Comparison of ENCODE assay signal across 37 mouse cellular contexts in genomic region chrX:164447682-164448071, GRCm38 (mm10). TPM values are rescaled to one million over a fixed set of nuclear protein-coding genes. Genes with fewer than 3 reads are reported as not detected.
DNase-seq lines count a peak whose midpoint lies in the region; ATAC-seq and TF ChIP-seq lines count a peak whose summit lies in the region.
"Had no signal": no experiment of that assay in that cellular context is flagged by ENCODE, and none has a peak within 500 bp of the region (broad histone marks: within the 10 kb centered on the region; RNA-seq: fewer than 3 reads in every experiment).

No protein-coding gene starts in this region.

- H3K27ac ChIP-seq in liver, embryonic 12.5 days = peak overlapping the region; percentile 85
- peak overlapping the region; percentile 29; the same call in 1 of the 2 replicates for H3K27ac ChIP-seq in liver, postnatal 0 days (ENCODE audit: low read depth)
- no peak overlapping the region for H3K27ac ChIP-seq in lung, postnatal 0 days (ENCODE audit: low read length)
- H3K27ac ChIP-seq: forebrain, embryonic 13.5 days; hindbrain, embryonic 10.5 days; hindbrain, embryonic 15.5 days; limb, embryonic 13.5 days; midbrain, embryonic 12.5 days; neural tube, embryonic 12.5 days; stomach, postnatal 0 days had no signal

- TF ChIP-seq EP300 in liver, postnatal 0 days (IDR thresholded peaks at IDR 0.05; ENCODE audit: low read depth) = peak; percentile 67
- TF ChIP-seq EP300 in lung, postnatal 0 days (IDR thresholded peaks at IDR 0.05) = no peak

- no peak for TF ChIP-seq CTCF in G1E (IDR thresholded peaks at IDR 0.05; ENCODE audit: low read depth, low read length)
- TF ChIP-seq CTCF in liver, postnatal 0 days (IDR thresholded peaks at IDR 0.05; ENCODE audit: low read depth) = no peak
- TF ChIP-seq CTCF in lung, postnatal 0 days (IDR thresholded peaks at IDR 0.05) = no peak

- H3K4me3 ChIP-seq in G1E (ENCODE audit: low read depth, low read length) = no peak overlapping the region; the same call in 1 of the 2 replicates
- no peak overlapping the region for H3K4me3 ChIP-seq in liver, embryonic 12.5 days
- H3K4me3 ChIP-seq in liver, postnatal 0 days (ENCODE audit: low read depth, low read length) = no peak overlapping the region
- no peak overlapping the region for H3K4me3 ChIP-seq in lung, postnatal 0 days (ENCODE audit: low read depth, low read length)
- H3K4me3 ChIP-seq: forebrain, embryonic 13.5 days; hindbrain, embryonic 10.5 days; hindbrain, embryonic 15.5 days; limb, embryonic 13.5 days; midbrain, embryonic 12.5 days; myocyte; neural tube, embryonic 12.5 days had no signal

- DNase-seq in G1E (ENCODE audit: low spot score) = no peak
- DNase-seq in liver, postnatal 0 days = no peak
- no peak for DNase-seq in cerebellum, adult 11 months
- no peak for DNase-seq in frontal cortex, postnatal 25 days (ENCODE audit: low spot score in 2 of 2)
- no peak for DNase-seq in lung, postnatal 0 days (ENCODE audit: low spot score)
- DNase-seq: adrenal gland, postnatal 10 days; cerebellum, adult 11-12 months; cerebellum, adult 9-11 months; gastrocnemius, postnatal 25 days; heart, adult 11 months; heart, postnatal 14 days; kidney, adult 11 months; kidney, postnatal 14 days; lung, embryonic 14.5 days; right cerebral cortex, postnatal 4 days; thymus, adult 18-20 months; thymus, postnatal 25 days had no signal

- 0 out of 2 replicates have a peak, but pooled peaks cover 2% of the 10 kb centered on the region for H3K27me3 ChIP-seq in G1E (ENCODE audit: insufficient read depth, low read length)
- H3K27me3 ChIP-seq in liver, embryonic 12.5 days (replicated peaks) = no peaks in the 10 kb centered on the region
- no peaks in the 10 kb centered on the region for H3K27me3 ChIP-seq in liver, postnatal 0 days (ENCODE audit: insufficient read depth, low read length)
- H3K27me3 ChIP-seq in lung, postnatal 0 days (replicated peaks; ENCODE audit: insufficient read depth, low read length) = no peaks in the 10 kb centered on the region
- H3K27me3 ChIP-seq: forebrain, embryonic 13.5 days; midbrain, embryonic 12.5 days; neural tube, embryonic 12.5 days had no signal

- H3K9me3 ChIP-seq in G1E (replicated peaks) = no peaks in the 10 kb centered on the region
- no peaks in the 10 kb centered on the region; the same call in 1 of the 2 replicates for H3K9me3 ChIP-seq in liver, embryonic 12.5 days (replicated peaks)
- H3K9me3 ChIP-seq in liver, postnatal 0 days (ENCODE audit: low read length) = no peaks in the 10 kb centered on the region
- H3K9me3 ChIP-seq in lung, postnatal 0 days (ENCODE audit: low read length) = no peaks in the 10 kb centered on the region
- H3K9me3 ChIP-seq: forebrain, embryonic 13.5 days; hindbrain, embryonic 10.5 days; hindbrain, embryonic 15.5 days; midbrain, embryonic 12.5 days; neural tube, embryonic 12.5 days had no signal

- 31% methylated on average over 2 of the region's 2 CpGs for WGBS in liver, embryonic 12.5 days (ENCODE audit: insufficient replicate concordance)
- 59% methylated on average over 2 of the region's 2 CpGs for WGBS in liver, postnatal 0 days (ENCODE audit: insufficient replicate concordance)
- WGBS in lung, postnatal 0 days = 70% methylated on average over 2 of the region's 2 CpGs

- peak; percentile 84 for ATAC-seq in G1E (ENCODE audit: extremely low read depth, insufficient number of reproducible peaks, low FRiP score, poor library complexity, severe bottlenecking)
- ATAC-seq in common myeloid progenitor, adult 5-6 weeks (replicated peaks; ENCODE audit: low read depth, poor library complexity, severe bottlenecking) = peak; percentile 71
- peak; percentile 91 for ATAC-seq in liver, embryonic 12.5 days
- ATAC-seq in liver, postnatal 0 days = peak; percentile 64
- no peak for ATAC-seq in lung, postnatal 0 days
- ATAC-seq: forebrain, embryonic 13.5 days; inflammation-experienced regulatory T-cells, adult 6 months had no signal

- peak overlapping the region; percentile 39 for H3K4me2 ChIP-seq in liver, embryonic 12.5 days
- H3K4me2 ChIP-seq in liver, postnatal 0 days (ENCODE audit: low read depth, low read length) = peak overlapping the region; percentile 15; the same call in 1 of the 2 replicates
- H3K4me2 ChIP-seq in lung, postnatal 0 days (replicated peaks; ENCODE audit: low read depth, low read length) = no peak overlapping the region
- H3K4me2 ChIP-seq: forebrain, embryonic 13.5 days; hindbrain, embryonic 15.5 days; limb, embryonic 13.5 days; lung, embryonic 14.5 days; midbrain, embryonic 12.5 days; neural tube, embryonic 12.5 days had no signal

- H3K36me3 ChIP-seq in G1E (replicated peaks) = no peaks in the 10 kb centered on the region
- no peaks in the 10 kb centered on the region for H3K36me3 ChIP-seq in liver, embryonic 12.5 days
- no peaks in the 10 kb centered on the region for H3K36me3 ChIP-seq in liver, postnatal 0 days (replicated peaks; ENCODE audit: insufficient read depth, low read length)
- no peaks in the 10 kb centered on the region for H3K36me3 ChIP-seq in lung, postnatal 0 days (ENCODE audit: insufficient read depth, low read length)
- H3K36me3 ChIP-seq: hindbrain, embryonic 10.5 days; hindbrain, embryonic 15.5 days; limb, embryonic 13.5 days; midbrain, embryonic 12.5 days; neural tube, embryonic 12.5 days had no signal

- no peak overlapping the region for H3K9ac ChIP-seq in liver, embryonic 12.5 days
- H3K9ac ChIP-seq in liver, postnatal 0 days (replicated peaks) = no peak overlapping the region
- no peak overlapping the region for H3K9ac ChIP-seq in lung, postnatal 0 days (replicated peaks; ENCODE audit: low read depth)
- H3K9ac ChIP-seq: forebrain, embryonic 13.5 days; hindbrain, embryonic 15.5 days; limb, embryonic 13.5 days; lung, embryonic 14.5 days; midbrain, embryonic 12.5 days; neural tube, embryonic 12.5 days had no signal

- H3K4me1 ChIP-seq in G1E (ENCODE audit: insufficient read depth, low read depth, low read length) = peaks cover 20% of the 10 kb centered on the region
- H3K4me1 ChIP-seq in liver, embryonic 12.5 days = peaks cover 24% of the 10 kb centered on the region; the same call in 1 of the 2 replicates
- no peaks in the 10 kb centered on the region for H3K4me1 ChIP-seq in liver, postnatal 0 days (ENCODE audit: insufficient read depth)
- H3K4me1 ChIP-seq in lung, postnatal 0 days (ENCODE audit: insufficient read depth, low read depth, low read length) = no peaks in the 10 kb centered on the region
- H3K4me1 ChIP-seq: forebrain, embryonic 13.5 days; hindbrain, embryonic 10.5 days; hindbrain, embryonic 15.5 days; limb, embryonic 13.5 days; midbrain, embryonic 12.5 days; neural tube, embryonic 12.5 days had no signal

RNA-seq across cellular contexts. Expression of gene Asb11, which starts 10.9 kb away (rescaled TPM):
- total RNA-seq in G1E (2014; fragmentation: Nextera tagmentation) (not detected in 2 replicates), G1E (2017) (0.12 and 0.38 TPM in 2 replicates)
- not detected in 2 replicates for polyA plus RNA-seq in G1E (2012)
- total RNA-seq in common myeloid progenitor, adult 5-6 weeks (2017) = not detected in 2 replicates
- not detected in 2 replicates for polyA plus RNA-seq in liver, embryonic 12.5 days (2016; fragmentation: Nextera tagmentation; extraction: Ambion mirVana)
- 0.12 and 0.26 TPM in 2 replicates for polyA plus RNA-seq in liver, postnatal 0 days (2015; fragmentation: Nextera tagmentation; extraction: Ambion mirVana)
- 0.70 and 1.3 TPM in 2 replicates for polyA plus RNA-seq in lung, postnatal 0 days (2015; fragmentation: Nextera tagmentation; extraction: Ambion mirVana)
- total RNA-seq: megakaryocyte, adult 5-6 weeks; midbrain, postnatal 0 days had no signal
- polyA plus RNA-seq: forebrain, embryonic 13.5 days; hindbrain, embryonic 10.5 days; hindbrain, embryonic 15.5 days; inflammation-experienced regulatory T-cells, adult 6 months; kidney, embryonic 14.5 days; limb, embryonic 13.5 days; lung, embryonic 14.5 days; midbrain, embryonic 12.5 days; midbrain, postnatal 0 days; neural tube, embryonic 12.5 days; spleen, adult 2 months had no signal

RNA-seq across cellular contexts. Expression of gene Piga, which starts 28.1 kb away (rescaled TPM):
- total RNA-seq in G1E (2014; fragmentation: Nextera tagmentation) (19.3 and 28.4 TPM in 2 replicates), G1E (2017) (26.4 and 27.4 TPM in 2 replicates)
- 0.63 and 1.0 TPM in 2 replicates for polyA plus RNA-seq in G1E (2012)
- total RNA-seq in common myeloid progenitor, adult 5-6 weeks (2017) = 19.1 and 26.1 TPM in 2 replicates
- 20.6 and 22.2 TPM in 2 replicates for polyA plus RNA-seq in liver, embryonic 12.5 days (2016; fragmentation: Nextera tagmentation; extraction: Ambion mirVana)
- 5.3 and 5.8 TPM in 2 replicates for polyA plus RNA-seq in liver, postnatal 0 days (2015; fragmentation: Nextera tagmentation; extraction: Ambion mirVana)
- polyA plus RNA-seq in lung, postnatal 0 days (2015; fragmentation: Nextera tagmentation; extraction: Ambion mirVana) = 6.1 and 7.0 TPM in 2 replicates

RNA-seq across cellular contexts. Expression of gene Asb9, which starts 58.5 kb away (rescaled TPM):
- total RNA-seq in G1E (2014; fragmentation: Nextera tagmentation) = not detected in 2 replicates
- total RNA-seq in G1E (2017) = not detected in 2 replicates
- not detected in 2 replicates for polyA plus RNA-seq in G1E (2012)
- not detected in 2 replicates for total RNA-seq in common myeloid progenitor, adult 5-6 weeks (2017)
- not detected in 2 replicates for polyA plus RNA-seq in liver, embryonic 12.5 days (2016; fragmentation: Nextera tagmentation; extraction: Ambion mirVana)
- polyA plus RNA-seq in liver, postnatal 0 days (2015; fragmentation: Nextera tagmentation; extraction: Ambion mirVana) = not detected in 2 replicates
- polyA plus RNA-seq in lung, postnatal 0 days (2015; fragmentation: Nextera tagmentation; extraction: Ambion mirVana) = not detected in 2 replicates
- total RNA-seq: adrenal gland, postnatal 10 days; gastrocnemius, adult 18-20 months; gastrocnemius, postnatal 25 days; heart, postnatal 14 days; layer of hippocampus, postnatal 10 days; left cerebral cortex, adult 18-20 months; left cerebral cortex, postnatal 25 days; megakaryocyte, adult 5-6 weeks; midbrain, postnatal 0 days had no signal
- polyA plus RNA-seq: forebrain, embryonic 13.5 days; heart, embryonic 14.5 days; inflammation-experienced regulatory T-cells, adult 6 months; lung, embryonic 14.5 days; midbrain, postnatal 0 days; myocyte; neural tube, embryonic 12.5 days; spleen, adult 2 months; stomach, postnatal 0 days had no signal
